Mouse (Mus musculus) CH12.LX (cell line): Measurements from ENCODE around the gene Col4a1. TPM values are rescaled to one million over a fixed set of nuclear protein-coding genes. Genes with fewer than 3 reads are reported as not detected.

ENCODE experiments used
- DNase-seq: peaks from one replicate; pipeline ENCODE4 v3.0.0-alpha.2; 2013; ENCODE audit errors: extremely low read depth
- H3K27ac ChIP-seq: 2 replicates; pipeline ENCODE4 v1.5.1; 2012; ENCODE audit warnings: low read depth, mild to moderate bottlenecking, control low read depth, moderate library complexity; ENCODE audit not compliant: insufficient read depth
- H3K27me3 ChIP-seq: replicated peaks from 2 replicates; pipeline ENCODE3; 2012; ENCODE audit warnings: inconsistent platforms
- H3K36me3 ChIP-seq, 2 experiments: replicated peaks in 1 of 2; 2 replicates each; pipeline versions ENCODE3 to v1.6.1; 2012; ENCODE audit warnings: inconsistent platforms in 1 of 2, low read length in 1 of 2, mild to moderate bottlenecking in 1 of 2, mixed read lengths in 1 of 2, moderate library complexity in 1 of 2; ENCODE audit not compliant: control insufficient read depth in 1 of 2, insufficient read depth in 1 of 2
- H3K4me1 ChIP-seq, 2 experiments: 2 replicates each; pipeline ENCODE4 v1.6.1; 2012; ENCODE audit warnings: inconsistent platforms in 1 of 2, moderate library complexity in 1 of 2; ENCODE audit not compliant: insufficient read depth in 2 of 2, control insufficient read depth in 1 of 2
- H3K4me2 ChIP-seq: 2 replicates; pipeline ENCODE4 v1.6.1; 2012; ENCODE audit warnings: low read depth, mild to moderate bottlenecking, control low read depth; ENCODE audit not compliant: poor library complexity, insufficient read depth, severe bottlenecking
- H3K4me3 ChIP-seq, 3 experiments: fragments of 150-350 bp in 1 of 3; sonication (generic) in 1 of 3; replicated peaks in 1 of 3; 2 replicates each; pipeline versions ENCODE3 to v1.5.1; 2011 to 2012; ENCODE audit warnings: low read depth in 2 of 3, low read length in 2 of 3, mild to moderate bottlenecking in 2 of 3, moderate library complexity in 2 of 3, control low read depth in 1 of 3, improper control_type of control experiment in 1 of 3, inconsistent platforms in 1 of 3, mixed read lengths in 1 of 3; ENCODE audit not compliant: poor library complexity in 1 of 3
- H3K79me2 ChIP-seq: replicated peaks from 2 replicates; pipeline ENCODE4 v1.6.1; 2012; ENCODE audit warnings: mild to moderate bottlenecking, moderate library complexity; ENCODE audit not compliant: control insufficient read depth, poor library complexity, insufficient read depth, severe bottlenecking; ENCODE audit errors: extremely low read depth
- H3K9ac ChIP-seq: 2 replicates; pipeline ENCODE4 v1.6.1; 2012; ENCODE audit warnings: low read depth, mild to moderate bottlenecking, control low read depth, moderate library complexity; ENCODE audit not compliant: insufficient read depth
- H3K9me3 ChIP-seq: replicated peaks from 2 replicates; pipeline ENCODE3; 2012; ENCODE audit warnings: low read length, inconsistent platforms, mixed read lengths
- BHLHE40 ChIP-seq: IDR thresholded peaks from 2 replicates; pipeline ENCODE4 v1.6.1; 2011; ENCODE audit warnings: mild to moderate bottlenecking, low read depth, low read length, improper control_type of control experiment
- CHD2 ChIP-seq: IDR thresholded peaks from 2 replicates; pipeline ENCODE4 v1.6.1; 2011; ENCODE audit warnings: low read length, improper control_type of control experiment
- CTCF ChIP-seq, 2 experiments: IDR thresholded peaks in 1 of 2; conservative IDR thresholded peaks in 1 of 2; 2 replicates each; pipeline ENCODE4 v1.5.1; 2011 to 2012; ENCODE audit warnings: low read depth in 2 of 2, low read length in 2 of 2, improper control_type of control experiment in 1 of 2, inconsistent platforms in 1 of 2, mild to moderate bottlenecking in 1 of 2, moderate library complexity in 1 of 2
- E2F4 ChIP-seq: IDR thresholded peaks from 2 replicates; pipeline ENCODE4 v1.6.1; 2011; ENCODE audit warnings: low read depth, low read length, improper control_type of control experiment; ENCODE audit not compliant: insufficient replicate concordance
- EP300 ChIP-seq: IDR thresholded peaks from 2 replicates; pipeline ENCODE4 v1.6.1; 2011; ENCODE audit warnings: low read length, improper control_type of control experiment
- ETS1 ChIP-seq: conservative IDR thresholded peaks from 2 replicates; pipeline ENCODE4 v1.6.1; 2012; ENCODE audit warnings: low read depth, mild to moderate bottlenecking, inconsistent platforms, low read length, improper control_type of control experiment, moderate library complexity
- HCFC1 ChIP-seq: IDR thresholded peaks from 2 replicates; pipeline ENCODE4 v1.6.1; 2012; ENCODE audit warnings: low read depth, mild to moderate bottlenecking, inconsistent platforms, low read length, improper control_type of control experiment
- IRF4 ChIP-seq: IDR thresholded peaks from 2 replicates; pipeline ENCODE4 v1.6.1; 2014; ENCODE audit warnings: low read depth, mild to moderate bottlenecking, inconsistent platforms, low read length, improper control_type of control experiment
- JUN ChIP-seq: IDR thresholded peaks from 2 replicates; pipeline ENCODE4 v1.6.1; 2011; ENCODE audit warnings: low read depth, mild to moderate bottlenecking, low read length, improper control_type of control experiment, moderate library complexity; ENCODE audit not compliant: insufficient read depth
- JUND ChIP-seq: conservative IDR thresholded peaks from 2 replicates; pipeline ENCODE4 v1.6.1; 2011; ENCODE audit warnings: low read depth, low read length, improper control_type of control experiment
- MAFK ChIP-seq: IDR thresholded peaks from 2 replicates; pipeline ENCODE4 v1.6.1; 2011; ENCODE audit warnings: low read length, improper control_type of control experiment; ENCODE audit not compliant: insufficient replicate concordance
- MAZ ChIP-seq: IDR thresholded peaks from 2 replicates; pipeline ENCODE4 v1.6.1; 2012; ENCODE audit warnings: low read depth, mild to moderate bottlenecking, inconsistent platforms, low read length, improper control_type of control experiment, moderate library complexity
- MEF2A ChIP-seq: IDR thresholded peaks from 2 replicates; pipeline ENCODE4 v1.6.1; 2014; ENCODE audit warnings: low read depth, mild to moderate bottlenecking, inconsistent platforms, low read length, improper control_type of control experiment, borderline replicate concordance
- MXI1 ChIP-seq: IDR thresholded peaks from 2 replicates; pipeline ENCODE4 v1.6.1; 2011; ENCODE audit warnings: mild to moderate bottlenecking, low read depth, low read length, improper control_type of control experiment
- PAX5 ChIP-seq: IDR thresholded peaks from 2 replicates; pipeline ENCODE4 v1.6.1; 2012; ENCODE audit warnings: low read length, inconsistent platforms, mixed read lengths
- RAD21 ChIP-seq: IDR thresholded peaks from 2 replicates; pipeline ENCODE4 v1.6.1; 2011; ENCODE audit warnings: low read depth, mild to moderate bottlenecking, low read length, improper control_type of control experiment, moderate library complexity
- SIN3A ChIP-seq: IDR thresholded peaks from 2 replicates; pipeline ENCODE4 v1.6.1; 2012; ENCODE audit warnings: low read length, improper control_type of control experiment, inconsistent platforms
- USF2 ChIP-seq: conservative IDR thresholded peaks from 2 replicates; pipeline ENCODE4 v1.6.1; 2011; ENCODE audit warnings: low read depth, low read length, improper control_type of control experiment
- ZMIZ1 ChIP-seq: IDR thresholded peaks from 2 replicates; pipeline ENCODE4 v1.6.1; 2012; ENCODE audit warnings: low read depth, mild to moderate bottlenecking, inconsistent platforms, low read length, improper control_type of control experiment
- dilution Hi-C: fragments of 300-500 bp; cut with MboI; formaldehyde crosslinking; loops from 2 replicates; pipeline ENCODE4 v1.14.3; 2020; ENCODE audit warnings: low sequenced_read_pairs; ENCODE audit not compliant: extremely low pct_unique_long_range_greater_than_20kb, extremely low pct_ligation_motif_present
- in situ Hi-C: fragments of 300-500 bp; cut with MboI; formaldehyde crosslinking; loops from 3 replicates; pipeline ENCODE4 v1.14.3; 2019; ENCODE audit warnings: low sequenced_read_pairs, low pct_ligation_motif_present, low pct_unique_long_range_greater_than_20kb, mixed read lengths
- polyA plus RNA-seq: library from polyadenylated mRNA; unstranded; fragments of >175 nt; gene quantifications from 2 replicates; pipeline ENCODE4 v1.2.1, GENCODE M21; 2012; ENCODE audit warnings: low read depth; ENCODE audit not compliant: insufficient read length
- total RNA-seq, 2 experiments: library from RNA; depleted of rRNA; stranded (reverse); fragments of 300-350 nt in 1 of 2; fragments of >200 nt in 1 of 2; gene quantifications; 2 replicates each; pipeline ENCODE4 v1.2.3; 2012 to 2014

Col4a1 gene
- total and polyA plus RNA-seq, 3 experiments = 0.04 to 0.27 (median 0.13) TPM

GRCm38 (mm10) chr8:11352514-11352913, 39.9 kb upstream of the Col4a1 start:
- peaks cover 15% of the 10 kb centered on the region for H3K27me3 ChIP-seq
- dilution Hi-C loops = no loop called here
- H3K36me3 ChIP-seq = no peaks in the 10 kb centered on the region
- no peak overlapping the region for H3K4me2 ChIP-seq
- peaks cover 0 to 7% of the 10 kb centered on the region in 2 experiments; a peak in 1 of 4 replicates for H3K4me1 ChIP-seq
- in situ Hi-C loops = no loop called here
- H3K4me3 ChIP-seq = no peak overlapping the region
- TF ChIP-seq EP300 = no peak
- TF ChIP-seq JUN = no peak
- TF ChIP-seq CHD2 = no peak
- no peak for TF ChIP-seq SIN3A
- TF ChIP-seq RAD21 = no peak
- no peak for TF ChIP-seq BHLHE40
- TF ChIP-seq CTCF (conservative IDR thresholded peaks at IDR 0.05 in 1 of 2, IDR thresholded peaks at IDR 0.05 in 1 of 2; ENCODE audit: low read depth in 2 of 2, low read length in 2 of 2) = no peak
- TF ChIP-seq HCFC1 = no peak
- TF ChIP-seq, all 38 proteins: peak for 0
- peaks cover 2% of the 10 kb centered on the region for H3K9me3 ChIP-seq
- no peaks in the 10 kb centered on the region for H3K79me2 ChIP-seq
- no peak for DNase-seq
- no peak overlapping the region for H3K27ac ChIP-seq
- no peak overlapping the region for H3K9ac ChIP-seq

GRCm38 (mm10) chr8:11351355-11351754, 38.7 kb upstream of the Col4a1 start:
- no peaks in the 10 kb centered on the region for H3K79me2 ChIP-seq
- dilution Hi-C loops = no loop called here
- TF ChIP-seq MAFK (no peak), MAZ (no peak), PAX5 (no peak), HCFC1 (no peak), JUN (no peak), MEF2A (no peak), MXI1 (no peak), JUND (no peak), USF2 (no peak), ETS1 (no peak), RAD21 (no peak), E2F4 (no peak), ZMIZ1 (no peak), IRF4 (no peak)
- in situ Hi-C loops = no loop called here
- no peak overlapping the region for H3K4me3 ChIP-seq
- DNase-seq = no peak
- H3K36me3 ChIP-seq = no peaks in the 10 kb centered on the region
- H3K9me3 ChIP-seq = peaks cover 2% of the 10 kb centered on the region
- H3K27ac ChIP-seq = no peak overlapping the region
- H3K27me3 ChIP-seq = peaks cover 16% of the 10 kb centered on the region
- H3K4me1 ChIP-seq = peaks cover 0 to 4% of the 10 kb centered on the region in 2 experiments; a peak in 3 of 4 replicates
- no peak overlapping the region for H3K9ac ChIP-seq
- H3K4me2 ChIP-seq = no peak overlapping the region
